Mouse (Mus musculus): ENCODE data around the gene Rcan1. TPM values are rescaled to one million over a fixed set of nuclear protein-coding genes. Genes with fewer than 3 reads are reported as not detected.

Rcan1 gene
- polyA plus RNA-seq, 1 experiment from 2014 or later: 39.9 TPM

- H3K4me3 ChIP-seq: no peak overlapping the region
- ATAC-seq (ENCODE audit: insufficient number of reproducible peaks, low FRiP score, low TSS enrichment, low read depth): no peak
- H3K9ac ChIP-seq: no peak overlapping the region
- H3K4me2 ChIP-seq: no peak overlapping the region
- no peaks in the 10 kb centered on the region for H3K9me3 ChIP-seq
- H3K27ac ChIP-seq: no peak overlapping the region
- H3K4me1 ChIP-seq: peaks cover 5% of the 10 kb centered on the region
- WGBS: 83% methylated on average over 8 of the region's 8 CpGs
- no peaks in the 10 kb centered on the region; the same call in 1 of the 2 replicates for H3K36me3 ChIP-seq
- no peaks in the 10 kb centered on the region for H3K27me3 ChIP-seq
Observed at GRCm38 (mm10) chr16:92450331-92450730, 20.3 kb downstream of the Rcan1 start.

GRCm38 (mm10) chr16:92449080-92449479 is 21.6 kb downstream of the Rcan1 start:
- Histone ChIP-seq H3K4me3 (no peak overlapping the region), H3K27ac (no peak overlapping the region), H3K9me3 (no peaks in the 10 kb centered on the region), H3K4me2 (no peak overlapping the region), H3K36me3 (no peaks in the 10 kb centered on the region; the same call in 1 of the 2 replicates), H3K4me1 (peaks cover 13% of the 10 kb centered on the region; the same call in 1 of the 2 replicates), H3K27me3 (no peaks in the 10 kb centered on the region), H3K9ac (no peak overlapping the region)
- no peak for ATAC-seq (ENCODE audit: insufficient number of reproducible peaks, low FRiP score, low TSS enrichment, low read depth)
- WGBS: 81% methylated on average over 14 of the region's 14 CpGs

GRCm38 (mm10) chr16:92445377-92445776 is 25.3 kb downstream of the Rcan1 start:
- ATAC-seq (ENCODE audit: insufficient number of reproducible peaks, low FRiP score, low TSS enrichment, low read depth): no peak
- peaks cover 31% of the 10 kb centered on the region for H3K4me1 ChIP-seq
- no peak overlapping the region for H3K4me2 ChIP-seq
- no peak overlapping the region for H3K9ac ChIP-seq
- no peak overlapping the region for H3K27ac ChIP-seq
- H3K9me3 ChIP-seq: no peaks in the 10 kb centered on the region
- H3K27me3 ChIP-seq: no peaks in the 10 kb centered on the region
- no peaks in the 10 kb centered on the region; the same call in 1 of the 2 replicates for H3K36me3 ChIP-seq
- no peak overlapping the region for H3K4me3 ChIP-seq
- 69% methylated on average over 10 of the region's 10 CpGs for WGBS

- Histone ChIP-seq H3K9me3 (no peaks in the 10 kb centered on the region), H3K36me3 (no peaks in the 10 kb centered on the region), H3K27me3 (no peaks in the 10 kb centered on the region), H3K27ac (peak overlapping the region; percentile 76), H3K4me1 (peaks cover 31% of the 10 kb centered on the region), H3K9ac (no peak overlapping the region), H3K4me2 (no peak overlapping the region), H3K4me3 (no peak overlapping the region)
- peak; percentile 36; the same call in 1 of the 2 replicates for ATAC-seq (ENCODE audit: insufficient number of reproducible peaks, low FRiP score, low TSS enrichment, low read depth)
- 52% methylated on average over 13 of the region's 13 CpGs for WGBS
Observed at GRCm38 (mm10) chr16:92443644-92444113, 27.0 kb downstream of the Rcan1 start.

GRCm38 (mm10) chr16:92442946-92443345 is 27.7 kb downstream of the Rcan1 start:
- WGBS: 81% methylated on average over 4 of the region's 4 CpGs
- H3K9ac ChIP-seq: no peak overlapping the region
- H3K4me1 ChIP-seq: peaks cover 31% of the 10 kb centered on the region
- H3K9me3 ChIP-seq: no peaks in the 10 kb centered on the region
- no peak overlapping the region for H3K4me3 ChIP-seq
- ATAC-seq (ENCODE audit: insufficient number of reproducible peaks, low FRiP score, low TSS enrichment, low read depth): no peak; the same call in 1 of the 2 replicates
- peak overlapping the region; percentile 76 for H3K27ac ChIP-seq
- H3K4me2 ChIP-seq: no peak overlapping the region
- H3K27me3 ChIP-seq: no peaks in the 10 kb centered on the region
- no peaks in the 10 kb centered on the region for H3K36me3 ChIP-seq

- Histone ChIP-seq H3K4me2 (no peak overlapping the region), H3K27me3 (no peaks in the 10 kb centered on the region), H3K4me3 (no peak overlapping the region), H3K27ac (no peak overlapping the region), H3K9me3 (no peaks in the 10 kb centered on the region), H3K4me1 (peaks cover 31% of the 10 kb centered on the region), H3K9ac (no peak overlapping the region), H3K36me3 (no peaks in the 10 kb centered on the region)
- WGBS: 91% methylated on average over 11 of the region's 11 CpGs
- no peak for ATAC-seq (ENCODE audit: insufficient number of reproducible peaks, low FRiP score, low TSS enrichment, low read depth)
Observed at GRCm38 (mm10) chr16:92442150-92442549, 28.5 kb downstream of the Rcan1 start.

- 67% methylated on average over 3 of the region's 3 CpGs for WGBS
- H3K27ac ChIP-seq: no peak overlapping the region
- ATAC-seq (ENCODE audit: insufficient number of reproducible peaks, low FRiP score, low TSS enrichment, low read depth): no peak
Observed at GRCm38 (mm10) chr16:92441203-92441602, 29.5 kb downstream of the Rcan1 start.

GRCm38 (mm10) chr16:92440229-92440628 is 30.4 kb downstream of the Rcan1 start:
- H3K4me2 ChIP-seq: no peak overlapping the region
- no peaks in the 10 kb centered on the region for H3K36me3 ChIP-seq
- no peak for ATAC-seq (ENCODE audit: insufficient number of reproducible peaks, low FRiP score, low TSS enrichment, low read depth)
- H3K4me3 ChIP-seq: no peak overlapping the region
- no peak overlapping the region for H3K27ac ChIP-seq
- H3K9me3 ChIP-seq: no peaks in the 10 kb centered on the region
- H3K9ac ChIP-seq: no peak overlapping the region
- WGBS: 70% methylated on average over 8 of the region's 8 CpGs
- no peaks in the 10 kb centered on the region for H3K27me3 ChIP-seq
- peaks cover 33% of the 10 kb centered on the region for H3K4me1 ChIP-seq

More at GRCm38 (mm10) chr16:92441203-92441602, 29.5 kb downstream of the Rcan1 start:
- H3K4me1 ChIP-seq: peaks cover 31% of the 10 kb centered on the region
- H3K4me3 ChIP-seq: no peak overlapping the region
- H3K9ac ChIP-seq: no peak overlapping the region
- no peaks in the 10 kb centered on the region for H3K27me3 ChIP-seq
- no peak overlapping the region for H3K4me2 ChIP-seq
- no peaks in the 10 kb centered on the region for H3K9me3 ChIP-seq
- no peaks in the 10 kb centered on the region for H3K36me3 ChIP-seq

- no peak for ATAC-seq (ENCODE audit: insufficient number of reproducible peaks, low FRiP score, low TSS enrichment, low read depth)
- WGBS: 64% methylated on average over 2 of the region's 2 CpGs
Observed at GRCm38 (mm10) chr16:92439775-92440174, 30.9 kb downstream of the Rcan1 start.

GRCm38 (mm10) chr16:92435431-92435985 is 35.2 kb downstream of the Rcan1 start:
- WGBS: 70% methylated on average over 18 of the region's 18 CpGs

More at GRCm38 (mm10) chr16:92439775-92440174, 30.9 kb downstream of the Rcan1 start:
- H3K27me3 ChIP-seq: no peaks in the 10 kb centered on the region
- no peak overlapping the region for H3K4me2 ChIP-seq
- H3K36me3 ChIP-seq: no peaks in the 10 kb centered on the region
- no peak overlapping the region for H3K4me3 ChIP-seq
- H3K27ac ChIP-seq: no peak overlapping the region
- H3K9me3 ChIP-seq: no peaks in the 10 kb centered on the region
- H3K4me1 ChIP-seq: peaks cover 28% of the 10 kb centered on the region
- H3K9ac ChIP-seq: no peak overlapping the region

GRCm38 (mm10) chr16:92433176-92433575 is 37.5 kb downstream of the Rcan1 start:
- no peak overlapping the region for H3K4me3 ChIP-seq
- H3K27ac ChIP-seq: no peak overlapping the region
- H3K27me3 ChIP-seq: no peaks in the 10 kb centered on the region
- no peaks in the 10 kb centered on the region for H3K9me3 ChIP-seq
- peaks cover 18% of the 10 kb centered on the region for H3K4me1 ChIP-seq
- H3K36me3 ChIP-seq: peaks cover 6% of the 10 kb centered on the region; the same call in 1 of the 2 replicates
- 90% methylated on average over 3 of the region's 3 CpGs for WGBS
- H3K4me2 ChIP-seq: no peak overlapping the region
- H3K9ac ChIP-seq: no peak overlapping the region
- no peak for ATAC-seq (ENCODE audit: insufficient number of reproducible peaks, low FRiP score, low TSS enrichment, low read depth)

More at GRCm38 (mm10) chr16:92435431-92435985, 35.2 kb downstream of the Rcan1 start:
- ATAC-seq (ENCODE audit: insufficient number of reproducible peaks, low FRiP score, low TSS enrichment, low read depth): no peak
- peak overlapping the region; percentile 57; the same call in 1 of the 2 replicates for H3K27ac ChIP-seq
- H3K4me1 ChIP-seq: 0 out of 2 replicates have a peak, but pooled peaks cover 3% of the 10 kb centered on the region
- H3K4me2 ChIP-seq: no peak overlapping the region
- peaks cover 6% of the 10 kb centered on the region; the same call in 1 of the 2 replicates for H3K36me3 ChIP-seq
- no peaks in the 10 kb centered on the region for H3K9me3 ChIP-seq
- H3K4me3 ChIP-seq: no peak overlapping the region
- H3K27me3 ChIP-seq: no peaks in the 10 kb centered on the region
- no peak overlapping the region for H3K9ac ChIP-seq

- H3K9ac ChIP-seq: no peak overlapping the region
- no peaks in the 10 kb centered on the region for H3K27me3 ChIP-seq
- ATAC-seq (ENCODE audit: insufficient number of reproducible peaks, low FRiP score, low TSS enrichment, low read depth): no peak
- WGBS: 88% methylated on average over 8 of the region's 8 CpGs
- no peak overlapping the region for H3K4me2 ChIP-seq
- H3K4me1 ChIP-seq: peaks cover 39% of the 10 kb centered on the region
- peaks cover 6% of the 10 kb centered on the region; the same call in 1 of the 2 replicates for H3K36me3 ChIP-seq
- H3K9me3 ChIP-seq: no peaks in the 10 kb centered on the region
- no peak overlapping the region for H3K4me3 ChIP-seq
- H3K27ac ChIP-seq: no peak overlapping the region
Observed at GRCm38 (mm10) chr16:92430731-92431130, 39.9 kb downstream of the Rcan1 start.

All from limb, embryonic 15.5 days (tissue).